Mouse (Mus musculus) midbrain, embryonic 13.5 days (tissue): ENCODE results near the gene Bcor. TPM values are rescaled to one million over a fixed set of nuclear protein-coding genes. Genes with fewer than 3 reads are reported as not detected.

Experiments used
- ATAC-seq: fragments of 200-750 bp; cut with Nextera tagmentation; 2 replicates; pipeline ENCODE4 v1.8.0; 2017; ENCODE audit warnings: mild to moderate bottlenecking, moderate TSS enrichment, moderate library complexity
- H3K27ac ChIP-seq: fragments of 300-500 bp; sonication (generic); 2 replicates; pipeline ENCODE4 v1.5.1; 2015; ENCODE audit warnings: inconsistent platforms, mild to moderate bottlenecking, moderate library complexity
- H3K27me3 ChIP-seq: fragments of 300-500 bp; sonication (generic); 2 replicates; pipeline ENCODE4 v1.6.1; 2015; ENCODE audit warnings: mild to moderate bottlenecking, inconsistent platforms
- H3K36me3 ChIP-seq: fragments of 300-500 bp; sonication (generic); 2 replicates; pipeline ENCODE4 v1.6.1; 2015; ENCODE audit warnings: mild to moderate bottlenecking, inconsistent platforms
- H3K4me1 ChIP-seq: fragments of 300-500 bp; sonication (generic); replicated peaks from 2 replicates; pipeline ENCODE4 v1.6.1; 2015; ENCODE audit warnings: inconsistent platforms
- H3K4me2 ChIP-seq: fragments of 300-500 bp; sonication (generic); replicated peaks from 2 replicates; pipeline ENCODE4 v1.6.1; 2015; ENCODE audit warnings: moderate library complexity, mild to moderate bottlenecking, inconsistent platforms
- H3K4me3 ChIP-seq: fragments of 300-500 bp; sonication (generic); replicated peaks from 2 replicates; pipeline ENCODE4 v1.5.1; 2015; ENCODE audit warnings: mild to moderate bottlenecking, inconsistent platforms
- H3K9ac ChIP-seq: fragments of 300-500 bp; sonication (generic); replicated peaks from 2 replicates; pipeline ENCODE4 v1.6.1; 2015; ENCODE audit warnings: mild to moderate bottlenecking, inconsistent platforms
- H3K9me3 ChIP-seq: fragments of 300-500 bp; sonication (generic); 2 replicates; pipeline ENCODE4 v1.6.1; 2016; ENCODE audit warnings: mild to moderate bottlenecking, inconsistent platforms
- WGBS: fragments of 180-500 bp; shearing (Covaris S2); methylation state at CpG from one replicate; pipeline ENCODE4 v1.1.7; 2015; 5-methylcytosine and 5-hydroxymethylcytosine counted together
- polyA plus RNA-seq: library from polyadenylated mRNA; unstranded; fragments of >200 nt; fragmentation: Nextera tagmentation; extraction: Ambion mirVana; gene quantifications from 2 replicates; pipeline ENCODE4 v1.2.1, GENCODE M21; 2015

Bcor gene
- polyA plus RNA-seq, 1 experiment from 2014 or later = 25.4 TPM

DNA sequence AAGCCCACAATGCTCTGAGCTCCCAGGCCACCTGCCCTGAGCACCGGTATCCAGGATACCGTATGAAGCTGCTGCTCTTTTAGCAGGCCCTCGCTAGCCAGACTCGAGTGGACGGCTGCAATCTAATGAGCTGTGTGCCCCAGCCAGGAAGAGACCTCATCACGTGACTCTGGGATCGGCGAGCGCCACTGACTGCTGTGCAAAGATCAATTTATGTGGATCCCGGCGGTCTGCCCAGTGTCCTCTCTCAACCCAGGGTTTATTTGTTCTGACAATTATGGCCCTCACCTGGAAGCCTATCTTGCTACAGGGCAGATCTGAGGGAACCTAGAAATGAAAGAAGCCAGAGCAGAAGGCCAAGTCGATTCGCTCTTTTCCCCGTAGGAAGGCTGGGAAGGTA lies 116.8 kb downstream of the Bcor start:
- Histone ChIP-seq H3K4me1 (peaks cover 20% of the 10 kb centered on the region), H3K27me3 (no peaks in the 10 kb centered on the region; the same call in 1 of the 2 replicates), H3K4me3 (no peak overlapping the region), H3K36me3 (peaks cover 58% of the 10 kb centered on the region), H3K9ac (no peak overlapping the region), H3K27ac (no peak overlapping the region), H3K4me2 (no peak overlapping the region), H3K9me3 (no peaks in the 10 kb centered on the region)
- ATAC-seq = 0 out of 2 replicates have a peak, but pooled peaks have one; percentile 17
- 66% methylated on average over 14 of the region's 14 CpGs for WGBS

DNA sequence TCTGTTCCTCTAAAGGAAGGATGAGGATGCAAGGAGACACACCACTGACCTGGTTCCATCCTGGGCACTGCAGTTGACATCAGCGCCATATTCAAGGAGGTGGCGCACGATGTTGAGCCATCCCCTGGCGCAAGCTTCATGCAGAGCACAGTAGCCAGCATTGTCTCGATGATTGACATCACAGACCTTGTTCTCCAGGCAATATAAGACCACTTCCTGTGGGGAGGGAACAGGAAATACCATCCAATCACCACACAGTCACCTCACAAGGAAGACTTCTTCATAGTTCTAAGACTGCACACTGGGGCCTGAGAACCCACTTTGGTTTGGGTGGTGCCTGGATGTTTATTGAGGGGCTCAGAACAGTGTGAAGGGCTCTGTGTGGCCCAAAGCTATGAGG lies 118.7 kb downstream of the Bcor start:
- Histone ChIP-seq H3K9me3 (no peaks in the 10 kb centered on the region), H3K36me3 (peaks cover 55% of the 10 kb centered on the region), H3K4me3 (no peak overlapping the region), H3K4me1 (0 out of 2 replicates have a peak, but pooled peaks cover 3% of the 10 kb centered on the region), H3K27me3 (no peaks in the 10 kb centered on the region; the same call in 1 of the 2 replicates), H3K4me2 (no peak overlapping the region), H3K27ac (no peak overlapping the region), H3K9ac (no peak overlapping the region)
- no peak for ATAC-seq
- 97% methylated on average over 5 of the region's 5 CpGs for WGBS

GRCm38 (mm10) chrX:12014726-12015464 lies 145.3 kb downstream of the Bcor start:
- Histone ChIP-seq H3K27me3 (peaks cover 4% of the 10 kb centered on the region; the same call in 1 of the 2 replicates), H3K36me3 (no peaks in the 10 kb centered on the region), H3K9me3 (no peaks in the 10 kb centered on the region), H3K27ac (no peak overlapping the region), H3K4me1 (no peaks in the 10 kb centered on the region), H3K4me3 (no peak overlapping the region), H3K4me2 (no peak overlapping the region), H3K9ac (no peak overlapping the region)
- no peak for ATAC-seq
- WGBS = 44% methylated on average over 15 of the region's 15 CpGs

- ATAC-seq = no peak
- peaks cover 33% of the 10 kb centered on the region for H3K27me3 ChIP-seq
- no peaks in the 10 kb centered on the region for H3K9me3 ChIP-seq
- H3K4me2 ChIP-seq = no peak overlapping the region
- H3K4me1 ChIP-seq = peaks cover 21% of the 10 kb centered on the region
- H3K36me3 ChIP-seq = no peaks in the 10 kb centered on the region
- no peak overlapping the region for H3K27ac ChIP-seq
- no peak overlapping the region for H3K4me3 ChIP-seq
- 89% methylated on average over 1 of the region's 1 CpGs for WGBS
- no peak overlapping the region for H3K9ac ChIP-seq
These were observed 149.5 kb downstream of the Bcor start for GRCm38 (mm10) chrX:12010660-12011059.

- H3K4me3 ChIP-seq = no peak overlapping the region
- peaks cover 37% of the 10 kb centered on the region for H3K4me1 ChIP-seq
- no peak overlapping the region for H3K4me2 ChIP-seq
- no peak for ATAC-seq
- no peaks in the 10 kb centered on the region for H3K36me3 ChIP-seq
- 33% methylated on average over 3 of the region's 3 CpGs for WGBS
- no peak overlapping the region for H3K27ac ChIP-seq
- H3K27me3 ChIP-seq = peaks cover 50% of the 10 kb centered on the region
- no peaks in the 10 kb centered on the region for H3K9me3 ChIP-seq
- no peak overlapping the region for H3K9ac ChIP-seq
These were observed 151.1 kb downstream of the Bcor start for GRCm38 (mm10) chrX:12009046-12009445.

- H3K27ac ChIP-seq = peak overlapping the region; percentile 95
- no peaks in the 10 kb centered on the region for H3K36me3 ChIP-seq
- H3K9me3 ChIP-seq = no peaks in the 10 kb centered on the region
- peaks cover 46% of the 10 kb centered on the region for H3K4me1 ChIP-seq
- no peak overlapping the region for H3K4me3 ChIP-seq
- 5% methylated on average over 11 of the region's 11 CpGs for WGBS
- H3K4me2 ChIP-seq = peak overlapping the region; percentile 61
- no peak for ATAC-seq
- no peak overlapping the region for H3K9ac ChIP-seq
- H3K27me3 ChIP-seq = peaks cover 58% of the 10 kb centered on the region
These were observed 152.2 kb downstream of the Bcor start for GRCm38 (mm10) chrX:12007832-12008540.

DNA sequence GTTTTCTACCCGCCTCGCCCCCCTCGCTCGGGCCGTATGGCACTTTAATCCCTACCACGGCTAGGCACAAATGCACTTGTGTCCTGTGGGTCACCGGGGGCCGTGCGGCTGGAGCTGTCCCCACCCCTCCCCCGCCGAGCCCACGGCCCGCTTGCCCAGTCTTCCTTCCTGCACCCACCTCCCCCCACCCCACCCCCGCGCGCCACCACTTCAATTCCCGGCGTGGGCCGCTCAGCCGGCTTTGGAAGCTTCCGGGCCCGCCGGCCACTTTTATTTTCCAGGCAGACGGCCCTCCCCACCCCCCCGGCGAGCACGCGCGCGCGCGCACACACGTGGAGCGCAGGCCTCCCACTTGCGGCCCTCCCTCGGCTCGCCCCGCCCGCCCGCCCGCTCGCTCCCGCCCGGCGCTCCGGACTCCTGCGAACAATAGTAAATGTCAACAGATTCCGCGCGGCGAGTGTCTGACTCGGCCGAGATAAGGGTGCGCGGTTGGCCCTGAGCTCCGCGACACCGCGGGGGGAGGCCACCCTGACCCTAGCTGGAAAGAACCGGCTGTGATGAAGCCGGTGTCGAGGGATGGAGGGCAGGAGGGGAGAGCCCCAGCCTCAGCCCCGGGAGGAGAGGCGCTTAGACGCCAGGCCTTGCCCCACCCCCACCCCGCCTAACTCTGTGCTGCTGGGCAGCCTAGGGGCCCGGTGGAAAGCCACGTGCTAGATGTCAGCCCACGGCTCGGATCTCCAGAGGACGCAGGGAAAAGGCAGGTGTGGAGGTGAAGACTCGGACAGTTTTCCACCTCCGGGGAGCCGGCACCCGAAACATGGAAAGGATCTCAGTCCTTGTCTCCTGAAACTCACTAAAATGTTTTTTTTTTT lies 153.0 kb downstream of the Bcor start:
- Histone ChIP-seq H3K27me3 (peaks cover 63% of the 10 kb centered on the region), H3K9ac (peak overlapping the region; percentile 63), H3K9me3 (no peaks in the 10 kb centered on the region), H3K4me3 (peak overlapping the region; percentile 39), H3K4me2 (peak overlapping the region; percentile 61), H3K4me1 (peaks cover 53% of the 10 kb centered on the region), H3K36me3 (no peaks in the 10 kb centered on the region), H3K27ac (peak overlapping the region; percentile 95)
- peak; percentile 80 for ATAC-seq
- WGBS = 3% methylated on average over 30 of the region's 75 CpGs

DNA sequence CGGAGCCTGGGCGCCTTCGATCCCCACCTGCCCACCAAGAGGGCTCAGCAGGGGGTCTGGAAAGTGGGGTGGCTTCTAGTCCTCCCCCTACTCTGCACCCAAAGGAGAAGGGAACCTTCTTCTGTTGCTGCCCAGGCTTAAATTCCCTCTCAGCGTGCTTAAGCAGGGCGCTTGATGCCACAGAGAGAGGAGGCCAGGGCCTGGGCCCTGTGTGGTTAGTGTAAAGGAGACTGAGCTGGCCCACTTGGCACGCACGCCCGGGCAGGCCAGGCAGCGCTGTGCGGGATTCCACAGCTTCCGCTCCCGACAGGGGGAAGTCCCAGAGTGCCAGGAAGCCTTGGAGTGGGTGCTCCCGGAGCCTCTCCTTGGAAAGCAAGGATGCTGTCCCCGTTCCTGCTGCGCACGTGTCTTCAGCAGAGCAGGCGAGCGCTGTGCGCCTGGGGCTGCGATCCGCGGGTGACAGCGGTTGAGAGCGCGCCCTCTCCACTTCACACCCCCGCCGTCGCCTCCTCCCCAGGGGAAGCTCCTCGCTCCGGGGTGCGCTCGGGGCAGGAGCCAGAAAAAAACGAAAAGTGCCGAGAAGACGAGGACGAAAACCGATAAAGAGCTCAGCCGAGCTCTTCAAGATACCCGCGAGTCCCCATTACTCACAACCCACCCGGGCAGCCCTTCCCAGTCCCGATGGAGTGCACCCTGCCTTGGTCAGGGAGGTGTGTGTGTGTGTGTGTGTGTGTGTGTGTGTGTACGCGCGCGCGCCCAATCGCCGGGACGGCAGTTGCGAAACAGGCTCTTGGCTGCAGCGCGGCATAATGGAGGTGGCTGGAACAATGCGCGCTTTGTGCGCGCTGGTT lies 153.9 kb downstream of the Bcor start:
- peaks cover 62% of the 10 kb centered on the region for H3K4me1 ChIP-seq
- ATAC-seq = peak; percentile 72
- peak overlapping the region; percentile 63 for H3K9ac ChIP-seq
- no peaks in the 10 kb centered on the region for H3K36me3 ChIP-seq
- peaks cover 67% of the 10 kb centered on the region for H3K27me3 ChIP-seq
- H3K4me2 ChIP-seq = peak overlapping the region; percentile 61
- H3K4me3 ChIP-seq = peak overlapping the region; percentile 39
- no peaks in the 10 kb centered on the region for H3K9me3 ChIP-seq
- 2% methylated on average over 42 of the region's 57 CpGs for WGBS
- H3K27ac ChIP-seq = peak overlapping the region; percentile 95

- 9% methylated on average over 37 of the region's 38 CpGs for WGBS
These were observed 154.7 kb downstream of the Bcor start for GRCm38 (mm10) chrX:12005181-12006030.

GRCm38 (mm10) chrX:12004416-12004815 lies 155.7 kb downstream of the Bcor start:
- WGBS = 11% methylated on average over 16 of the region's 16 CpGs
- Histone ChIP-seq H3K27ac (no peak overlapping the region), H3K9me3 (no peaks in the 10 kb centered on the region), H3K4me1 (peaks cover 80% of the 10 kb centered on the region), H3K4me3 (no peak overlapping the region), H3K36me3 (no peaks in the 10 kb centered on the region), H3K9ac (no peak overlapping the region), H3K4me2 (no peak overlapping the region), H3K27me3 (peaks cover 80% of the 10 kb centered on the region)
- ATAC-seq = no peak

More at GRCm38 (mm10) chrX:12005181-12006030, 154.7 kb downstream of the Bcor start:
- Histone ChIP-seq H3K9ac (peak overlapping the region; percentile 63), H3K27ac (peak overlapping the region; percentile 95), H3K27me3 (peaks cover 71% of the 10 kb centered on the region), H3K9me3 (no peaks in the 10 kb centered on the region), H3K4me3 (peak overlapping the region; percentile 39; the same call in 1 of the 2 replicates), H3K4me1 (peaks cover 70% of the 10 kb centered on the region), H3K36me3 (no peaks in the 10 kb centered on the region), H3K4me2 (peak overlapping the region; percentile 61)
- ATAC-seq = no peak
